Mouse (Mus musculus) left cerebral cortex, postnatal 14 days (tissue): Measurements from ENCODE around the gene Hspa1b. TPM values are rescaled to one million over a fixed set of nuclear protein-coding genes. Genes with fewer than 3 reads are reported as not detected.

Experiments
- DNase-seq, 2 experiments: peaks; one replicate each; pipeline ENCODE4 v3.0.0; 2021 to 2022; ENCODE audit warnings: low spot score in 2 of 2, mixed read lengths in 1 of 2
- intact Hi-C: fragments of 180-260 bp; cut with DNase I; formaldehyde crosslinking; loops from one replicate; pipeline ENCODE4 v1.15.1; 2025
- total RNA-seq, 2 experiments: library from RNA; stranded (reverse); gene quantifications; 2 replicates each; pipeline ENCODE4 v1.2.3; 2021

The Hspa1b gene
- total RNA-seq, 2 experiments from 2014 or later = 3.3 to 3.5 TPM

DNA sequence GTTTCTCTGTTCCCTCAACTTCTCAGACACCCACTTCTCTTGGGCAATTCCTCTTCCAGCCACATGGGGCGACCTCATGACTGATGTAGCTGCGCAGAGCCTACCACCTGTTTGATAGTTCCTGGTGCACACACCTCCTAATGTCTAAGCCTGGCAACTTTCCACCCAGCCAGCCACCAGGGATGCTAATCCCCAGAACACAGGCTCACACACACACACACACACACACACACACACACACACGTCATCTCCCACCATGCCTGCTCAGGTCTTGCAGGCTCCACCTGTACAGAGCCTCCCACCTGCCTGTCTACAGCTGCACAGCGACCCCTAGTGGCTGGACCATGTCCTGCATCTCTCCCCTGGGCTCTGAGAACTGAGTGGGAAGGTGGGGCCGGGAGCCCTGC lies 47.1 kb downstream of the Hspa1b start:
- intact Hi-C loops = loop anchor here (5.0 kb wide), 1 partner anchor 55 kb away; no protein-coding TSS in a partner anchor
- DNase-seq = peak; percentile 65 to 75

DNA sequence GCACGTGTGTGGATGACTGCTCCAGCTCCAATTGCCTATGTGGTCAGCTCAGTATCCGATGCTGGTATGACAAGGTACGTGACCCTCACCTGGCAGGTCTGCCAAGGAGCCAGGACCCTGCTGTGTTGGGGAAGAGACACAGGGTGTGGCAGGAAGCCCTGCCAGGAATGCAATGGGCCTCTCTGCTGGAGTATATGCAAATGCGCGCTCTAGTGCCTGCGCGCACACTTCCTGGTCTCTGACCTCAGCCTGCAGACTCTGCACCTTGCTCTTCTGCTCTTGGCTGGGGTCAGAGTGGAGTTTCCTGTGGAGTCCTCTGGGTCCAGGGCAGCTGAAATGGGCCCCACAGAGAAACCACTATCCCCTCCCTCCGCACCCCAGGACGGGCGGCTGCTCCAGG lies 48.1 kb downstream of the Hspa1b start:
- intact Hi-C loops = loop anchor here (5.0 kb wide), 1 partner anchor 54 kb away; no protein-coding TSS in a partner anchor
- DNase-seq = no peak

Other genes starting within 250 kb of the Hspa1b start
- gene C4b, start 215.4 kb downstream of the Hspa1b start, total RNA-seq = 1 to 10 TPM; 5.2 to 8.0 TPM
- not detected for gene Cyp21a1, start 154.7 kb downstream of the Hspa1b start, total RNA-seq
- 10 to 100 TPM; 58.2 to 59.3 TPM for gene Stk19, start 122.3 kb downstream of the Hspa1b start, total RNA-seq
- gene Dxo, start 122.2 kb downstream of the Hspa1b start, total RNA-seq = 10 to 100 TPM; 33.5 to 35.8 TPM
- 10 to 100 TPM; 68.5 to 73.1 TPM for gene Skiv2l, start 109.0 kb downstream of the Hspa1b start, total RNA-seq
- gene Nelfe, start 108.8 kb downstream of the Hspa1b start, total RNA-seq = 10 to 100 TPM; 29.1 to 30.5 TPM
- under 1 TPM in 1 of 2 experiments, not detected in 1; 0.20 TPM for gene Cfb, start 96.7 kb downstream of the Hspa1b start, total RNA-seq
- gene Zbtb12, start 79.8 kb downstream of the Hspa1b start, total RNA-seq = 1 to 10 TPM; 5.0 to 5.1 TPM
- under 1 TPM in 1 of 2 experiments, not detected in 1; 0.26 TPM for gene Gm20547, start 77.2 kb downstream of the Hspa1b start, total RNA-seq
- gene C2, start 61.0 kb downstream of the Hspa1b start, total RNA-seq = 1 to 10 TPM; 2.5 to 2.9 TPM
- 100 to 1,000 TPM; 166 to 171 TPM for gene Ehmt2, start 60.8 kb downstream of the Hspa1b start, total RNA-seq
- gene Slc44a4, start 44.8 kb downstream of the Hspa1b start, total RNA-seq = under 1 TPM; 0.38 to 0.40 TPM
- 10 to 100 TPM; 32.1 to 32.8 TPM for gene Neu1, start 28.0 kb downstream of the Hspa1b start, total RNA-seq
- not detected for gene Gm20481, start 10.7 kb upstream of the Hspa1b start, total RNA-seq
- gene Hspa1a, start 12.9 kb upstream of the Hspa1b start, total RNA-seq = 1 to 10 TPM; 5.5 to 6.7 TPM
- gene Hspa1l, start 13.5 kb upstream of the Hspa1b start, total RNA-seq = under 1 TPM; 0.15 TPM
- 10 to 100 TPM; 19.9 to 25.7 TPM for gene Lsm2, start 22.6 kb upstream of the Hspa1b start, total RNA-seq
- 10 to 100 TPM; 43.1 to 48.6 TPM for gene Vars, start 41.7 kb upstream of the Hspa1b start, total RNA-seq
- gene Vwa7, start 57.3 kb upstream of the Hspa1b start, total RNA-seq = under 1 TPM; 0.17 to 0.24 TPM
- under 1 TPM in 1 of 2 experiments, not detected in 1; 0.92 TPM for gene Sapcd1, start 68.8 kb upstream of the Hspa1b start, total RNA-seq
- gene Msh5, start 87.5 kb upstream of the Hspa1b start, total RNA-seq = under 1 TPM; 0.59 to 0.75 TPM
- gene Clic1, start 90.7 kb upstream of the Hspa1b start, total RNA-seq = 10 to 100 TPM; 10.1 to 13.8 TPM
- 10 to 100 TPM; 16.9 to 19.4 TPM for gene Ddah2, start 99.8 kb upstream of the Hspa1b start, total RNA-seq
- gene Ly6g6c, start 106.2 kb upstream of the Hspa1b start, total RNA-seq = not detected
- gene Mpig6b, start 106.9 kb upstream of the Hspa1b start, total RNA-seq = not detected
- gene Ly6g6e, start 117.7 kb upstream of the Hspa1b start, total RNA-seq = 1 to 10 TPM; 2.4 to 2.9 TPM
- 1 to 10 TPM in 1 of 2 experiments, not detected in 1; 1.2 TPM for gene Ly6g6d, start 118.8 kb upstream of the Hspa1b start, total RNA-seq
- not detected for gene Ly6g6f, start 126.4 kb upstream of the Hspa1b start, total RNA-seq
- 100 to 1,000 TPM; 101 to 113 TPM for gene Abhd16a, start 130.0 kb upstream of the Hspa1b start, total RNA-seq
- gene Ly6g5c, start 149.0 kb upstream of the Hspa1b start, total RNA-seq = not detected
- gene Ly6g5b, start 156.2 kb upstream of the Hspa1b start, total RNA-seq = under 1 TPM in 1 of 2 experiments, not detected in 1; 0.59 TPM
- 10 to 100 TPM; 13.2 to 13.8 TPM for gene Gpank1, start 162.2 kb upstream of the Hspa1b start, total RNA-seq
- gene Csnk2b, start 162.8 kb upstream of the Hspa1b start, total RNA-seq = 100 to 1,000 TPM; 195 to 225 TPM
- 10 to 100 TPM; 24.6 TPM for gene D17H6S53E, start 167.1 kb upstream of the Hspa1b start, total RNA-seq
- not detected for gene Apom, start 172.8 kb upstream of the Hspa1b start, total RNA-seq
- 100 to 1,000 TPM; 285 to 306 TPM for gene Bag6, start 175.9 kb upstream of the Hspa1b start, total RNA-seq
- 100 to 1,000 TPM; 272 to 274 TPM for gene Prrc2a, start 205.7 kb upstream of the Hspa1b start, total RNA-seq
- gene Aif1, start 216.8 kb upstream of the Hspa1b start, total RNA-seq = 10 to 100 TPM; 10.6 to 12.3 TPM
- gene Lst1, start 229.2 kb upstream of the Hspa1b start, total RNA-seq = 1 to 10 TPM; 5.8 to 7.8 TPM
- 1 to 10 TPM in 1 of 2 experiments, under 1 TPM in 1; 0.55 to 1.0 TPM for gene Ltb, start 235.2 kb upstream of the Hspa1b start, total RNA-seq
- not detected for gene Tnf, start 242.8 kb upstream of the Hspa1b start, total RNA-seq
- under 1 TPM; 0.42 to 0.72 TPM for gene Lta, start 246.1 kb upstream of the Hspa1b start, total RNA-seq